Mouse (Mus musculus) c-Kit-negative CD71-positive TER-119-positive erythroid progenitor cells, embryonic 14.5 days (primary cell): ENCODE results near the gene Tmem243.
"Not testable (repeated sequence)": the region's sequence is repeated elsewhere in the genome, so short reads cannot be mapped to it uniquely, and the experiment has no call there.

Experiments used
- DNase-seq: peaks from one replicate; pipeline ENCODE4 v3.0.0-alpha.2; 2013; ENCODE audit warnings: low read depth, low spot score

Tmem243 gene

GRCm38 (mm10) chr5:9106806-9107205 is 6.3 kb downstream of the Tmem243 start:
- DNase-seq: no peak

GRCm38 (mm10) chr5:9107296-9108089 is 7.0 kb downstream of the Tmem243 start:
- no peak for DNase-seq

DNA sequence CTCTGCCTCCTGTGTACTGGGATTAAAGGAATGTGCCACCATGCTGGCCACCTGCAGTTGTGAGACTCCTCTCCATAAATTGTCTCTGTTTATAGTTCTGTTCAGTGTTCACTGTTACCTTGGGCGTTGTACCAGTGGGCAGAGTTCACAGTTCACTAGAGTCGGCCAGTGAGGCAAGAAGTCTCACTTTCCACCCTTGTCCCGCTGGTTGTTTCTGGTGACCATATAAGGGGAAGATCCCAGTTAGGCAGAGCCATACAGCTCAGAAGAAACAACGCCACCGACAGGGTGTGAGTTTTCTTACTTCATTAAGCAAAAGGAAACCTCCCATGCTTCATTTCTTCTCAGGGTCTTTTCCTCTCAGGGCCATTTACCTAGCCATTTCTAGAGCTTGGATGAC is 8.0 kb downstream of the Tmem243 start:
- DNase-seq: no peak

GRCm38 (mm10) chr5:9109582-9109981 is 9.1 kb downstream of the Tmem243 start:
- no peak for DNase-seq

- DNase-seq: no peak
Observed at GRCm38 (mm10) chr5:9111285-9111684, 10.8 kb downstream of the Tmem243 start.

DNA sequence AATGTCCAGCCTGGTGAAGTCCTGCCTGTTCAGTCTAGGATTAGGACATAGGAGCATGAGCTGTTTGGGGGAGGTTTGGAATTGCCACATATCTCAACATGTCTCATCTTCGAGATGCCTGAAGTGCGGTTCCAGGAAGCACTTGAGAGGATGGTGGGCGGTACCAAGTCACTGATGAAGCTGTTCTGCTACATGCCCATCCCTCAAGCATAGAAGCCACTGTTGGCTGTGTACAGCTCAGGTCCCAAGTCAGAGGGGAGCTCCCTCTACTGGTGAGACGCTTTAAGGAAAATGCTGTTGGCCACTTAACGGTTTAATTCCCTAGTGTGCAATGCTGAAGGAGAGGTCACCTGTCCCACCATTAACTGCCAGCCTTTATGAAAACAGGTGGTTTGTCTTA is 11.3 kb downstream of the Tmem243 start:
- no peak for DNase-seq

- no peak for DNase-seq
Observed at GRCm38 (mm10) chr5:9114162-9114561, 13.7 kb downstream of the Tmem243 start.

DNA sequence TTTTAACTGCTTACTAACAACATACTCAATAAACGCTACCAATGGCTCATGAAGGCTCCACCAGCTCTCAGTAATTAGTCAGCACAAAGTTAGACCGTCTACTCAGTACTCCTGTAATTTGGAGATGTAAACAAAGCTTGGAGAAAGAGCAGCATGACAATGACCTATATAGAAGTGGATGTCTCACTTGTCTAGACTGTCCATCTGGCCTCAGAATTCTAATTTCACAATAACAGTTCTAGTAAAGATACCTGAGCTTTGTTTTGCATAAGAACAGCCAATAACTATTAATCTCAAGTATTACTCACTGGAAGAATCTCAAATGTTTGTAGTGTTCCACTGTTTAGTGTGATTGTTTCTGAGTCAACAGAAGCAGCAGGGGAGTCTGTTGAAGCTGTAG is 23.7 kb downstream of the Tmem243 start:
- no peak for DNase-seq

GRCm38 (mm10) chr5:9128566-9128965 is 28.1 kb downstream of the Tmem243 start:
- DNase-seq: no peak

DNA sequence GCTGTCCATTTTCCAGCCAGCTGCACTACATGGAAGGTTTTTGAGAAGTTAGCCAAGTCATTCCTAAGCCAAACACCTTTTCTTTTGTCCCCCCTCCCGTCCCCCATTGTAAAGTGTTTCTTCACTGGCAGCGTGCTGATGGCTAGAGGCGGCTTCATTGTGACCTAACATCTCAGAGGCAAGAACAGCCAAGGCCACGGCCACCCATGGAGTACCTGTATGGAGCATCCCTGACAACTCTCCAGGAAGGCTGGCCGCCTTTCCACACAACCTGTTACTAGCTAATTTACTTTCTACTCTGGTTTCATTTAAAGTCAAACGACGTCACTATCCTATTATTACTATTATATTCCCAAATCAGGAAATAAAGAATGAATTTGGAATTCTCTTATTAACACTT is 31.3 kb downstream of the Tmem243 start:
- DNase-seq: no peak

GRCm38 (mm10) chr5:9135588-9135987 is 35.1 kb downstream of the Tmem243 start:
- no peak for DNase-seq

DNA sequence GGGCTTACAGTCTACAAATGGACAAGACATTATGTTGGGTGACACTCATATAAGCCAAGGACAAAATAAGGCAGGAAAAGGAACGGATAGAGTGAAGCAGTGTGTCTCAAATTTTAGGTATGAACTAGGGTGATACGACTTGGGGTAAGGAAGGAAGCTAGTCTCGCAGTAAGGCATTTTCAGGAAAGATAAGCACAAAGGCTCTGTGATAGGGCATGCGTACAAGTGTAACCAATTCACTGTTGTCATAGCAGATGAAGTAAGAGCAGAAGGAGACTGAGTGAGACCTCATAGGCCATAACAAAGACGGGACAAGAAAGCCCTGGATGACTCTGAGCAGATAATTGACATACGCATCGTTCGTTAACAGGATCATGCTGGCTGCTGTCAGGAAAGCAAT is 40.3 kb downstream of the Tmem243 start:
- no peak for DNase-seq

GRCm38 (mm10) chr5:9142376-9142775 is 41.9 kb downstream of the Tmem243 start:
- DNase-seq: no peak

GRCm38 (mm10) chr5:9149273-9149850 is 48.9 kb downstream of the Tmem243 start:
- no peak for DNase-seq

DNA sequence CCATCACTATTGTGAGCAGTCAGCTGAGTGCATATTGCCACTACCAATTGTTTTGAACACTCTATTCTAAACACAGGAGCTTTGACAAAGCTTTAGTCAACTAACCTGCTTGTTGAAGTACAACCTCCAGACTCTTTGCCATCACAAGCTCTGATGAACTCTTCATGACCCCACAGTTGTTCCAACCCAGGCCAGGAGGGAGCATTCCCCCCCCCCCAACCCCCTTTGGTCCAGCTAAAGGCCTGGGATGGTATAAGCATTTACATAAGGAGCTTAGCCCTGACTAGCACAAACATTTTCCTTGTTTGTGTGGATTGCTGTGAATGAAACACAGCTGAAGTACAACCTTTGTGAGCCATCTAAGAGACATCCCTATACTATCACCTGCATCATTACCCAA is 56.3 kb downstream of the Tmem243 start:
- no peak for DNase-seq

GRCm38 (mm10) chr5:9157336-9157735 is 56.9 kb downstream of the Tmem243 start:
- DNase-seq: no peak

GRCm38 (mm10) chr5:9160831-9161455 is 60.5 kb downstream of the Tmem243 start:
- DNase-seq: peak; percentile 15

GRCm38 (mm10) chr5:9161456-9162041 is 61.1 kb downstream of the Tmem243 start, which contains the start of gene Dmtf1:
Gene Dmtf1 (minus strand): TSS chr5:9161776.
- DNase-seq: peak; percentile 80

DNA sequence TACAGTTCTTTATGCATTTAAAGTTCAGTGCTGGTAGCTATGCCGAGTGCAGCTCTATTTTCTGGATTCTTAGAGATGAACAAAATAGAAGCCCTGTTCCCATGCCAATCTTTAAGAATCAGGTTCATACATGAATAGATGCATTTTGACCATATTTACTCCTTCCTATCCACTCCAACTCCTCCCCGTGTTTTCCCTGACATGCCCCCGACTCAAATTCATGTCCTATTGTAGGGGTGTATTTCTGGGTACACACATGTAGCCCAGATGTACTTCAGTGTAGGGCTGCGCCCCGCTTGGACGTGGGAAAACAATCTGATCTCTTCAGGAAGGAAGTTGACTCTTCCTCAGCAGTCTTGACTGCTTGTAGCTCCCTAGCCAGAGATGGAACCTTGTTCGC is 61.6 kb downstream of the Tmem243 start:
- DNase-seq: peak; percentile 3

DNA sequence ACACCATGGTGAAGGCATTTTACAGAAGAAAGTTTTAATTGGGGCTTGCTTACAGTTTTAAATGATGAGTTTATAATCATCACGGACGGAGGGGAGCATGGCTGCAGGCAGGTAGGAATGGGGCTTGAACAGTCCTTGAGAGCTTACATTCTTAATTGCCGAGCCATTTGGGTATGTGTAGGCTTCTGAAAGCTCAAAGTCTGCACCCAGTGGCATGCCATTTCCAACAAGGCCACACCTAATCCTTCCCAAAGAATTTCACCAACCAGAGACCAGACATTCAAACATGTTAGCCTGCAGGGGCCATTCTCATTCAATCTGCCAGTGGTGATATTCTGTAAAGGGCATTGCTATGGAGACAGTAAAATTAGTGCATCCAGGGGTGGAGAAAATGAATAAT is 62.9 kb downstream of the Tmem243 start:
- DNase-seq: no peak

- DNase-seq: not testable (repeated sequence)
Observed at GRCm38 (mm10) chr5:9165151-9165550, 64.7 kb downstream of the Tmem243 start.

DNA sequence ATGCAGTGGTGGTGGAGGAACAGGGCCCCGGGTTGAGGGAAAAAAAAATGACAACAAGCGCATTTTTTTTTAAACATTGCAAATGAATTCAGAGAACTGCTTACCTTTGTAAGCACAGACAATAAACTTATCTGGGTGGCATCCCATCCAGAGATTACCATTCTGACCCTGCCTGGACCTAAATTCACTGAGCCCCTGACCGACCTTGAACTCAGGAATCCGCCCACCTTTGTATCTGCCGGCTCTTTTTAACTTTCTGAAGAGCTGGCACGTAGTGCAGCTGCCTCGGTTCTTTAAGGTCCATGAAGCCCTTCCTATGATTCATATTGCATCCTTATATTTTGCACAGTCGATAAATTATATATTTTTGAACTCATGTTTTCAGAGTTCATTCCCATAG is 65.9 kb downstream of the Tmem243 start:
- DNase-seq: no peak
